Mouse (Mus musculus) small intestine, adult 2 months (tissue): ENCODE measurements around the gene Dbx2.

Source experiments
- CTCF ChIP-seq: fragments of 200-500 bp; IDR thresholded peaks from 2 replicates; pipeline ENCODE4 v1.5.1; 2012; ENCODE audit warnings: low read depth, mild to moderate bottlenecking, control low read depth, inconsistent platforms, low read length, moderate library complexity, mixed read lengths; ENCODE audit not compliant: insufficient replicate concordance, insufficient read length; ENCODE audit errors: extremely low read depth
- POLR2A ChIP-seq: fragments of 200-500 bp; IDR thresholded peaks from 2 replicates; pipeline ENCODE4 v1.6.1; 2012; ENCODE audit warnings: low read depth, mild to moderate bottlenecking, control low read depth, inconsistent platforms, low read length, moderate library complexity

- TF ChIP-seq CTCF (no peak), POLR2A (no peak)
These were observed 1.4 kb downstream of the Dbx2 start for GRCm38 (mm10) chr15:95654211-95654897.
